Mouse (Mus musculus): Measurements from ENCODE around the gene Lrig1.

The Lrig1 gene

GRCm38 (mm10) chr6:94618671-94619070 lies 81.3 kb downstream of the Lrig1 start:
- no peak for DNase-seq (ENCODE audit: low spot score)

DNA sequence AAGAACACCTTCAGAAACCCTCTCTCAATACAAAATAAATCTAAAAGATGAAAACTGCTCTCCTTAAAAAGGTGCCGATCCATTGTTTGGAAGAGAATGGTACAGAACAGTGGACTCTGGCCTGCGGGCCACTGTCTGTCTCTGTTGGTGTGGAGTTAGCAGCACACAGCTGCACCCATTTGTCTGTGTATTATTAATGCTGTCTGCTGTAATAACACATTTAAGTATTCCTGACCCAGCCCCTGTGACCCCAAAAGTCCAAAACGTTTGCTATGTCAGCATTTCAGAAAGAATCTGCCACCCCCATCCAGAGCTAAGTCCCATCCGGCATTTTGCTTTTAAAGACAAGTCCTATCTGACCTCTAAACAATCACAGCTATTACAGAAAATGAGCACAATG lies 84.0 kb downstream of the Lrig1 start:
- no peak for DNase-seq (ENCODE audit: low spot score)

DNA sequence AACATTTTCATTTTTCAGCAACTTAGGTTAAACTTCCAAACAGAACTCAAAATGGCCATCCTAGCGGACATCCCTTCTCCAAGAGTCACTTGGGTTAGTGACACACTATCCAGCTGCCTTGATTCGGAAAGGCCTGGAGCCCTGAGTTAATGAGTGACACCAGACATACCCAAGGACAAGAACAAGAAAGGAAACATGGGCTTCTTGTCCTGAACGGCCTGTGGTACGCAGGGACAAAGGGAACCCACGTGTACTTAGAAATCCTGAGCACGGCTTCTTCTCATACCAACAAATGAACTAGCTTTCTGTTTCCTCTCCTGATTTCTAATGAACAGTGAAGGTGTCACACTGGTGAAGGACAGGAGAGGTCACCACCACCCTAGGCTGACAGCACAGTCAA lies 85.6 kb downstream of the Lrig1 start:
- DNase-seq (ENCODE audit: low spot score), result no peak

GRCm38 (mm10) chr6:94613235-94613895 lies 86.6 kb downstream of the Lrig1 start:
- no peak for DNase-seq (ENCODE audit: low spot score)

GRCm38 (mm10) chr6:94604546-94604945 lies 95.4 kb downstream of the Lrig1 start:
- no peak for DNase-seq (ENCODE audit: low spot score)

GRCm38 (mm10) chr6:94604072-94604471 lies 95.9 kb downstream of the Lrig1 start:
- no peak for DNase-seq (ENCODE audit: low spot score)

DNA sequence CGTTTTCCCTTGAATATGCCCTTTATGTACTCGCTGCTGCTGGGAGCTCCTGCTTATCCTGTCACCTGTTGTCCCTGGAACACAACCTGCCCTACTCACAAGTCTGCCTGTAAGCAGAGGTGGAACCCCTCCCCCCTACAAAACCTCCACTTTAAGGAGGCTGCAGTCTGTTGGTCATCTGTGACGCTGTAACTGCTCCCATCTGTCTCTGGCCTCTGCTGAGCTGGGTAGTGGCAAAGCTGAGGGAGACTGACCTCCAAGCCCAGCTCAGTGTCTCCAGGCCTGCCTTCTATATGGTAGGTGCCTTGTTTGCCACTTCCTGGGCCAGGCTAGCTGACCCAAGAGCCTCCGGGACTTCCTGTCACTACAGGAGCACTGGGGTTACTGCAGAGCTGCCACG lies 98.1 kb downstream of the Lrig1 start:
- no peak for DNase-seq (ENCODE audit: low spot score)

GRCm38 (mm10) chr6:94601101-94601500 lies 98.9 kb downstream of the Lrig1 start:
- no peak for DNase-seq (ENCODE audit: low spot score)

DNA sequence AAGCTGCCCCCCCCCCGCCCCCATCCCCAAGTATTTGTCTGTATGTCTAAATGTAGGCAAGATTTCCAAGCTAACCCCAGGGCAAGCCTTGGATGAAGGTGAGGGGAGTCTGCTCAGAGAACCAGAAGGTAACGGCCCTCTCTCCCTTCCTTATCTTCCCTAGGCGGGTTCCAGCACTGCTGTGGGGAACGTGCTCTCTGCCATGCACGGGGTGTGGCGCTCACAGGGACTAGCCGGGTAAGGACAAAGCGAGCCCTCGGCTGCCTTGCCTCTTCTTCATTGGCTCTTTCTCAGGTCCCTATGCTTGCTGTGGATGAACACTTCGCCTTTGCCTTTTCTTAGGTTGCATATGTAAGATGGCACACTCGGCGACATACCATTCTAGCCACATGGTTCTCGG lies 100.9 kb downstream of the Lrig1 start:
- DNase-seq (ENCODE audit: low spot score), result no peak

DNA sequence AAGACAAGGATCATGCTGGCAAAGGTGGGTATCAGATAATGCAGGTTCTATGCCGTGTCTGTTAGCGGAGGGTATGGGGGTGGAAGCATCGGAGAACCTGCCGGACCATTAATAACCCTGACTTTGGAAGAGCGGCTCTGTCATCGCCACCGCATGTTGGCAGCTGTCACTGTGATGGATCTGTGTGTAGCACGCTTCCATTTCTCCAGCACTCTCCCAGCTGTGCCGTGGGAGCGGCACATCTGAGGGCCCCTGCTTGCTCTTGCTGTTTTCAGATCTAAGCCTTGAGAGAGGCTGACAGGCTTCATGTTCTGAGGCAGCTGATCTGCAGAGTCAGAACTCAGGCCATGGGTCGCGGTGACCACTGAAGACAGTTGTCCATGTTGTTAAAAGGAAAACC lies 101.5 kb downstream of the Lrig1 start:
- no peak for DNase-seq (ENCODE audit: low spot score)

DNA sequence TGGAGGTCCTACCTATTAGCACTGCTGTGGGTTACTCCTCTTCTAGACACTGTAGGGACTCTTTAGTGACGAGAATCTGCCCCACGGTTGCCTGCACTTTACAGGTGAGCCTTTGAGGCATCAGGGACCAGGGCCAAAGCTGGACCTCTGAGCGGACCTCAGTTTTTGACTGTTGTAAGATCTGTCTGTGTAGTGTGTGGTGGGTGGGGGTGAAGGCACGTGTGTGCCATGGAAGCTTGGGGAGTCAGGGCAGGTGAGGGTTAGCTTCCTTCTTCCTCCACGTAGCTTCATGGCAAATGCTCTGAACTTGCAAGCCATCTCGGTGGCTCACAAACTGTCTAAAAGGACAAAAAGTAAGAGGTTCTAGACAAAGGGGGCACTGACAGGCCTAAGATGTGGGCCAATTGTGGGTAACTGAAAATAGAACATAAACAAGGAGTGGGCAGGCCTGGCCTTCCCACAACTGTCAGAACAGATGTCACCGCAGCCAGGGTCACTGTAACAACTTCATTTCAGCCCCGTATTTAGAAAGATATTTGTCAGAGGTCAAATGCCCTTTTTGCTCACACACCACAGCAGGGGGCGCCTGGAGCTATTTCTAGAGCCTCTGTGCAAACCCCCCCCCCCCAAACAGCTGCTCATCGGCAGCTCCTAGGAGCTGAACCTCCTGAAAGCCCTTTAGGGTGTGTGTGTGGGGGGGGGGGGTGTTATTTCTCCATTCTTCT lies 103.0 kb downstream of the Lrig1 start:
- DNase-seq (ENCODE audit: low spot score), result no peak

GRCm38 (mm10) chr6:94596051-94596760 lies 103.8 kb downstream of the Lrig1 start:
- no peak for DNase-seq (ENCODE audit: low spot score)

GRCm38 (mm10) chr6:94595206-94595605 lies 104.8 kb downstream of the Lrig1 start:
- no peak for DNase-seq (ENCODE audit: low spot score)

- no peak for DNase-seq (ENCODE audit: low spot score)
Observed at GRCm38 (mm10) chr6:94594711-94595110, 105.2 kb downstream of the Lrig1 start.

DNA sequence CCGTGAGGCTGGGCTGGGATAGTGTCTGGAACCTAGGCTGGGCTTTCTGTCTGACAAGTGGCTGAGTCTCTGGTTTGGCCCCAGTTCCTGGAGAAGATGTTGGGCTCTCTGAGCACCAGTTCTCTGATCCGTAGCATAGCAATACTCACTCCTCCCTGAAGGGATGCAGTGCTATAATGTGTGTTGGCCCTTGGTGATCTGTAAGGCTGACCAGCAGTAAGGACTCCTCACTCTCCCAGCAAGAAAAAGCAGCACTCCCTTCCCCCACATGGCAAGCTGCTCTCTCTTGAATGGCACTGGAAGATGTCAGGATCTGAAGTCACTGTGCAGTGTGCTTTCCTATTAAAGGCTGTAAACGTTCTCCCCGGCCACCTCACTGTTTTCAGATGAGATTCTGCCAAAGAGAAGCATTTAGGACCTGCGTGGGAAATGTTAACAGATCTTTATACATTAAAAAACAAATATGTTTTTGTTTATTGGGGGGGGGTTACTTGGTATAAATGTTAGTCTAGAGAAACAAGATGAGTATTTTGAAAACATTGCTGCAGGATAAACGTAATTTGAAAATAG lies 105.8 kb downstream of the Lrig1 start:
- no peak for DNase-seq (ENCODE audit: low spot score)

DNA sequence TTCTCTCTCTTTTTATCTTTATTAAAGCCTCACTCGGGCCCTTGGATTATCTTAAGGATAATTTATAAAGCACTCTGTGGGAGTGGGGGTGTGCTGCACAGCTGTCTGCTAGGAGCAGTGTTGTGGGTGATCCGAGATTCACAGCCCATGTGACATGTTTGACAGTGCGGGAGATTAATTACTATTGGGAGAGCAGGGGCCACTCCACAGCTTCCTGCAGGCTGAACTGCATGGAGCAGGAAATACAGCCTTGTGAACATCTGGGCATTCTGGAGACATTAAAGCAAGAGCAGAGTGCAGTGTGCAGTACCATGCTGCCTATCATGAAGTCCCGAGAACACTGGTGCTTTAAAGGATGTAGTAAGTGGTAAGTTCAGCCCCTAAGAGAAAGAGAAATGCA lies 107.2 kb downstream of the Lrig1 start:
- DNase-seq (ENCODE audit: low spot score), result no peak

GRCm38 (mm10) chr6:94592243-94592642 lies 107.7 kb downstream of the Lrig1 start:
- no peak for DNase-seq (ENCODE audit: low spot score)

DNA sequence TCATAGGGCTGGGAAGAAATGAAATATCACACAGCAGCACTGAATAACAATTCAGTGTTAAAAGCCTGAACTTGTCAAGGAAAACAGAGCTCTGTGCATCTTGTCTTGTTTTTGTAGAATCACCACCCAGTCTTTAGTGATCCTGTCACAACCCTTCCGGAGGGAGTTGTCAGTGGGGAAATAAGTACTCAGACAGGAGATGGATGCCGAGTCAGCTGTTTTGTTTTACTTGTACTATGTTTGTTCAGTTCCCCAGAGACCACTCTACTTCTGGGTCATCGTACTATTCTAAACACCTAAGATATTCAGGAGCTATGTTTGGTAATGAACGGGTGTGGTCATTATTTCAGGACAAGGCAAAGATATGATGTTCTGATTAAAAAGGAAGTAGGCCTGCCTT lies 111.6 kb downstream of the Lrig1 start:
- DNase-seq (ENCODE audit: low spot score), result no peak

GRCm38 (mm10) chr6:94584976-94585375 lies 115.0 kb downstream of the Lrig1 start:
- no peak for DNase-seq (ENCODE audit: low spot score)

GRCm38 (mm10) chr6:94584147-94584695 lies 115.7 kb downstream of the Lrig1 start:
- no peak for DNase-seq (ENCODE audit: low spot score)

- no peak for DNase-seq (ENCODE audit: low spot score)
Observed at GRCm38 (mm10) chr6:94582055-94582454, 117.9 kb downstream of the Lrig1 start.

DNA sequence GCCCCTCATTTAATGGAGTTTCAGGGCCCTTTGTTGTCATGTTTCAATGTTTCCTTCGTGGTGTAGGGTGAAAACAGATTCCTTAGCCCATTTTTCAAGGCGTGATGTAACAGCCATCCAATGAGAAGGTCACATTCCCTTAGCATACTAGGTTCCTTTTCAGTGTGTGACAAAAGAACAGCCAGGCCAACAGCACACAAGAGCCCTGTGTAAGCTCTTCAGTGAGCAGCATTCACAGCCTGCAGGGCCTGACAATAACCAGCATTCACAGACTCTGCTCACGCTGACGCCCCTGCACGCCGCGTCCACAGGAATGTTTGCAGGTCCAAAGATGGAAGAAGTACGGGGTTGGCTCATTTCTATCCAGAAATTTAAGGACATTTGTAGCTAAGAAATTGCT lies 122.0 kb downstream of the Lrig1 start:
- DNase-seq (ENCODE audit: low spot score), result no peak

Data from T-cell, adult 2 months (primary cell).